Mouse (Mus musculus) limb, embryonic 15.5 days (tissue): ENCODE data around the gene Gan. TPM values are rescaled to one million over a fixed set of nuclear protein-coding genes. Genes with fewer than 3 reads are reported as not detected.

Source experiments
- ATAC-seq: fragments of 200-750 bp; cut with Nextera tagmentation; 2 replicates; pipeline ENCODE4 v1.8.0; 2017; ENCODE audit warnings: low read depth, moderate TSS enrichment; ENCODE audit not compliant: insufficient number of reproducible peaks, low FRiP score, low TSS enrichment
- H3K27ac ChIP-seq: fragments of 300-500 bp; sonication (generic); 2 replicates; pipeline ENCODE4 v1.5.1; 2015; ENCODE audit warnings: moderate library complexity, mild to moderate bottlenecking, inconsistent platforms
- H3K27me3 ChIP-seq: fragments of 300-500 bp; sonication (generic); 2 replicates; pipeline ENCODE4 v1.6.1; 2015; ENCODE audit warnings: inconsistent platforms
- H3K36me3 ChIP-seq: fragments of 300-500 bp; sonication (generic); 2 replicates; pipeline ENCODE4 v1.6.1; 2015; ENCODE audit warnings: inconsistent platforms
- H3K4me1 ChIP-seq: fragments of 300-500 bp; sonication (generic); 2 replicates; pipeline ENCODE4 v1.6.1; 2015; ENCODE audit warnings: inconsistent platforms
- H3K4me2 ChIP-seq: fragments of 300-500 bp; sonication (generic); 2 replicates; pipeline ENCODE4 v1.6.1; 2015; ENCODE audit warnings: mild to moderate bottlenecking, inconsistent platforms
- H3K4me3 ChIP-seq: fragments of 300-500 bp; sonication (generic); 2 replicates; pipeline ENCODE4 v1.5.1; 2015; ENCODE audit warnings: mild to moderate bottlenecking, inconsistent platforms
- H3K9ac ChIP-seq: fragments of 300-500 bp; sonication (generic); 2 replicates; pipeline ENCODE4 v1.6.1; 2015; ENCODE audit warnings: inconsistent platforms
- H3K9me3 ChIP-seq: fragments of 300-500 bp; sonication (generic); 2 replicates; pipeline ENCODE4 v1.6.1; 2016; ENCODE audit warnings: inconsistent platforms
- WGBS: fragments of 180-500 bp; shearing (Covaris S2); methylation state at CpG from one replicate; pipeline ENCODE4 v1.1.7; 2015; 5-methylcytosine and 5-hydroxymethylcytosine counted together
- polyA plus RNA-seq: library from polyadenylated mRNA; unstranded; fragments of >200 nt; fragmentation: Nextera tagmentation; extraction: Ambion mirVana; gene quantifications from 2 replicates; pipeline ENCODE4 v1.2.1, GENCODE M21; 2015

Gan gene
- polyA plus RNA-seq, 1 experiment from 2014 or later: 3.7 TPM

GRCm38 (mm10) chr8:117164912-117165311 lies 7.0 kb downstream of the Gan start:
- Histone ChIP-seq H3K27me3 (no peaks in the 10 kb centered on the region), H3K9ac (no peak overlapping the region), H3K4me1 (no peaks in the 10 kb centered on the region), H3K27ac (no peak overlapping the region), H3K4me3 (no peak overlapping the region), H3K4me2 (no peak overlapping the region), H3K36me3 (no peaks in the 10 kb centered on the region), H3K9me3 (no peaks in the 10 kb centered on the region)
- WGBS: 80% methylated on average over 4 of the region's 4 CpGs
- no peak for ATAC-seq

DNA sequence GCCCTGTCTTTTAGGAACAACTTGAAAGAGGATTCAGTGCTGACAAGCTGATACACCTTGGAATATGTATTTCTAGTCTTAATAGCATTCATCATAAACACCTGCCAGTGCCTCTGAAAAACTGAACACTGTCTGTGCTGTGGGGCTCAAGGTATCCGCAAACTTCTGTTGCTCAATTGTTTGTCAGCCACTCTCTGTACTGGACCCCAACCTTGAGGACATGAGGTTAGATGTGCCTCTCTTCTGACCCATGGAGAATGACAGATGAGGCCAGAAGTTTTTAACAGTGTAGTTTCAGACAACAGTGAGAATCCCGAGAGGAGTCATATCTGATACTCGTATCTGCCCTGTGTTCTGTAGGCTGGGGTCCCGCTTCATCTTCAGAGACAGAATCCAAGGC lies 7.6 kb downstream of the Gan start:
- Histone ChIP-seq H3K36me3 (no peaks in the 10 kb centered on the region), H3K27me3 (no peaks in the 10 kb centered on the region), H3K4me3 (no peak overlapping the region), H3K4me1 (no peaks in the 10 kb centered on the region), H3K9ac (no peak overlapping the region), H3K27ac (no peak overlapping the region), H3K4me2 (no peak overlapping the region), H3K9me3 (no peaks in the 10 kb centered on the region)
- 90% methylated on average over 4 of the region's 4 CpGs for WGBS
- no peak for ATAC-seq

DNA sequence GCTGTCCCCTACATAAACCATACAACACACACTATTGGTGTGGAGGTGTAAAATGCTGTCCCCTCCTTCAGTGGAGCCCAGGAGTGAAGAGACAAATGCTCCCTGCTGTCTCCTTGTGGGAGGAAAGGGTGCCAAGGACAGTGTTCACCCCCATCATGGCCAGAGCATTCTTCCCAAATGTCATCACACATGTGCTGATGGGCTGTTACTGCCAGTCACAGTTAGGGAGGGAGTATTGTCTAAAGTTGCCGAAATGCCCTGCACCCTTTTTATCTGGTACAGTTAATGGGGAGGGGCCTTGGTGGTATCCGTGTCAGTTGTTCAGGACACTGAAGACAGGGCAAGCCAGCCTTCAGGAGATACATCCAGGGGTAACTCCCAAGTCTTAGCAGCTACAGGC lies 8.6 kb downstream of the Gan start:
- H3K27me3 ChIP-seq: no peaks in the 10 kb centered on the region
- WGBS: 78% methylated on average over 2 of the region's 2 CpGs
- ATAC-seq: no peak
- H3K4me2 ChIP-seq: no peak overlapping the region
- H3K9ac ChIP-seq: no peak overlapping the region
- H3K4me3 ChIP-seq: no peak overlapping the region
- H3K36me3 ChIP-seq: no peaks in the 10 kb centered on the region
- H3K9me3 ChIP-seq: no peaks in the 10 kb centered on the region
- H3K4me1 ChIP-seq: no peaks in the 10 kb centered on the region
- H3K27ac ChIP-seq: no peak overlapping the region

- H3K27ac ChIP-seq: no peak overlapping the region
- H3K36me3 ChIP-seq: no peaks in the 10 kb centered on the region
- WGBS: 72% methylated on average over 8 of the region's 8 CpGs
- no peak overlapping the region for H3K9ac ChIP-seq
- ATAC-seq: no peak
- no peak overlapping the region for H3K4me3 ChIP-seq
- H3K27me3 ChIP-seq: no peaks in the 10 kb centered on the region
- H3K4me1 ChIP-seq: no peaks in the 10 kb centered on the region
- H3K9me3 ChIP-seq: no peaks in the 10 kb centered on the region
- H3K4me2 ChIP-seq: no peak overlapping the region
Observed at GRCm38 (mm10) chr8:117167243-117167883, 9.4 kb downstream of the Gan start.

DNA sequence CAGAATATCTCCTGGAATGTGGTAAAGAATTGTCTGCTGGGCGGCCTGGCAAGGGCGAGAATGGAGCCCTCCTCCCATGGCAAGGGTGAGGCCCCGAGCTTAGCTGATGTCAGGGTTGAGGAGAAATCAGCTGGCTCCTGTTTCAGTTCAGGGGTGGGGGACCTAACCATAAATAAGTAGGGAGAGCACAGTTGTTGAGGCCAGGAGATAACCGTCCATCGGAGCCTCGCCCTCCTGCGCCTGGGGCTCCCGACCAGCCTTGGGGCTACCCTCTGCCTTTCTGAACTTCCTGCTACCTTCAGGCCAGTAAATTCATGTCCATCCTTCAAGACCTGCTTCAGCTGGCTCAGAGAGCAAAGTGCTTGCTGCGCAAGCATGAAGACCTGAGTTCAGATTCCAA lies 10.4 kb downstream of the Gan start:
- no peak overlapping the region for H3K4me2 ChIP-seq
- ATAC-seq: no peak
- no peak overlapping the region for H3K27ac ChIP-seq
- no peaks in the 10 kb centered on the region for H3K9me3 ChIP-seq
- no peaks in the 10 kb centered on the region for H3K36me3 ChIP-seq
- H3K4me3 ChIP-seq: no peak overlapping the region
- WGBS: 82% methylated on average over 9 of the region's 9 CpGs
- no peak overlapping the region for H3K9ac ChIP-seq
- peaks cover 4% of the 10 kb centered on the region; the same call in 1 of the 2 replicates for H3K4me1 ChIP-seq
- H3K27me3 ChIP-seq: no peaks in the 10 kb centered on the region

- Histone ChIP-seq H3K4me3 (no peak overlapping the region), H3K27ac (no peak overlapping the region), H3K4me1 (peaks cover 4% of the 10 kb centered on the region; the same call in 1 of the 2 replicates), H3K36me3 (peaks cover 3% of the 10 kb centered on the region; the same call in 1 of the 2 replicates), H3K27me3 (no peaks in the 10 kb centered on the region), H3K9me3 (no peaks in the 10 kb centered on the region), H3K4me2 (no peak overlapping the region), H3K9ac (no peak overlapping the region)
- no peak for ATAC-seq
- WGBS: 92% methylated on average over 3 of the region's 3 CpGs
Observed at GRCm38 (mm10) chr8:117171826-117172225, 13.9 kb downstream of the Gan start.

GRCm38 (mm10) chr8:117172904-117173303 lies 15.0 kb downstream of the Gan start:
- no peak overlapping the region for H3K9ac ChIP-seq
- H3K36me3 ChIP-seq: peaks cover 7% of the 10 kb centered on the region; the same call in 1 of the 2 replicates
- 36% methylated on average over 7 of the region's 7 CpGs for WGBS
- H3K4me1 ChIP-seq: peaks cover 4% of the 10 kb centered on the region; the same call in 1 of the 2 replicates
- no peak for ATAC-seq
- no peak overlapping the region for H3K27ac ChIP-seq
- no peak overlapping the region for H3K4me3 ChIP-seq
- H3K4me2 ChIP-seq: no peak overlapping the region
- H3K27me3 ChIP-seq: no peaks in the 10 kb centered on the region
- H3K9me3 ChIP-seq: no peaks in the 10 kb centered on the region

GRCm38 (mm10) chr8:117173690-117174089 lies 15.8 kb downstream of the Gan start:
- no peak for ATAC-seq
- H3K36me3 ChIP-seq: peaks cover 7% of the 10 kb centered on the region; the same call in 1 of the 2 replicates
- H3K27me3 ChIP-seq: no peaks in the 10 kb centered on the region
- H3K4me2 ChIP-seq: no peak overlapping the region
- H3K4me3 ChIP-seq: no peak overlapping the region
- peaks cover 4% of the 10 kb centered on the region; the same call in 1 of the 2 replicates for H3K4me1 ChIP-seq
- H3K9me3 ChIP-seq: no peaks in the 10 kb centered on the region
- no peak overlapping the region for H3K27ac ChIP-seq
- WGBS: 68% methylated on average over 3 of the region's 3 CpGs
- no peak overlapping the region for H3K9ac ChIP-seq

DNA sequence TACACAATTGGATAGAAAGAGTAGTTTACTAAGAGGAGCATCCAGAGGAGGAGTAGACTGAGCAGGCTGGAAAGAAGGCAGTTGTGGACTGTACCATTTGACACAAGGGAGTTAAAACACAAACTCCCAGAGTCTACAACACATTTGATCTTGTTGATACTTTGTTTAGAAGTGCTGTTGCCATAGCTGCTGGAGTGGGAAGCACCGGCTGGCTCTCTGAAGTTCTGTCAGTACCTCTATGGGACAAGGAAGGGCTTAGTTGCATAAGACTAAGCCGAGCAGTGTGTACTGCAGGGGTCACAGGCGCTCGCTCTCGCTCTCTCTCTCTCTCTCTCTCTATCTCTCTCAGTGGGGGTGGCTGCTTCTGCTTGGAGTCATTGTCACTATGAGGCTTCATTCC lies 16.6 kb downstream of the Gan start:
- peaks cover 7% of the 10 kb centered on the region; the same call in 1 of the 2 replicates for H3K36me3 ChIP-seq
- H3K4me1 ChIP-seq: peaks cover 4% of the 10 kb centered on the region; the same call in 1 of the 2 replicates
- no peak overlapping the region for H3K27ac ChIP-seq
- H3K4me2 ChIP-seq: no peak overlapping the region
- H3K27me3 ChIP-seq: no peaks in the 10 kb centered on the region
- H3K9ac ChIP-seq: no peak overlapping the region
- 88% methylated on average over 5 of the region's 5 CpGs for WGBS
- ATAC-seq: no peak
- no peaks in the 10 kb centered on the region for H3K9me3 ChIP-seq
- H3K4me3 ChIP-seq: no peak overlapping the region

GRCm38 (mm10) chr8:117176308-117176707 lies 18.4 kb downstream of the Gan start:
- Histone ChIP-seq H3K9ac (no peak overlapping the region), H3K27ac (no peak overlapping the region), H3K4me2 (no peak overlapping the region), H3K4me1 (peaks cover 4% of the 10 kb centered on the region; the same call in 1 of the 2 replicates), H3K36me3 (peaks cover 7% of the 10 kb centered on the region; the same call in 1 of the 2 replicates), H3K9me3 (no peaks in the 10 kb centered on the region), H3K27me3 (no peaks in the 10 kb centered on the region), H3K4me3 (no peak overlapping the region)
- 80% methylated on average over 5 of the region's 5 CpGs for WGBS
- ATAC-seq: no peak

GRCm38 (mm10) chr8:117177236-117177635 lies 19.3 kb downstream of the Gan start:
- Histone ChIP-seq H3K36me3 (peaks cover 7% of the 10 kb centered on the region; the same call in 1 of the 2 replicates), H3K4me2 (no peak overlapping the region), H3K27ac (no peak overlapping the region), H3K9me3 (no peaks in the 10 kb centered on the region), H3K4me1 (peaks cover 4% of the 10 kb centered on the region; the same call in 1 of the 2 replicates), H3K27me3 (no peaks in the 10 kb centered on the region), H3K9ac (no peak overlapping the region), H3K4me3 (no peak overlapping the region)
- 90% methylated on average over 7 of the region's 7 CpGs for WGBS
- ATAC-seq: no peak

- WGBS: 72% methylated on average over 2 of the region's 2 CpGs
- H3K4me3 ChIP-seq: no peak overlapping the region
- no peak overlapping the region for H3K9ac ChIP-seq
- no peaks in the 10 kb centered on the region for H3K4me1 ChIP-seq
- H3K27ac ChIP-seq: no peak overlapping the region
- H3K4me2 ChIP-seq: no peak overlapping the region
- no peaks in the 10 kb centered on the region for H3K9me3 ChIP-seq
- peaks cover 7% of the 10 kb centered on the region for H3K36me3 ChIP-seq
- ATAC-seq: no peak
- H3K27me3 ChIP-seq: no peaks in the 10 kb centered on the region
Observed at GRCm38 (mm10) chr8:117178039-117178438, 20.1 kb downstream of the Gan start.
